ENCODE assay signal across 8 mouse cellular contexts in the genomic region with DNA sequence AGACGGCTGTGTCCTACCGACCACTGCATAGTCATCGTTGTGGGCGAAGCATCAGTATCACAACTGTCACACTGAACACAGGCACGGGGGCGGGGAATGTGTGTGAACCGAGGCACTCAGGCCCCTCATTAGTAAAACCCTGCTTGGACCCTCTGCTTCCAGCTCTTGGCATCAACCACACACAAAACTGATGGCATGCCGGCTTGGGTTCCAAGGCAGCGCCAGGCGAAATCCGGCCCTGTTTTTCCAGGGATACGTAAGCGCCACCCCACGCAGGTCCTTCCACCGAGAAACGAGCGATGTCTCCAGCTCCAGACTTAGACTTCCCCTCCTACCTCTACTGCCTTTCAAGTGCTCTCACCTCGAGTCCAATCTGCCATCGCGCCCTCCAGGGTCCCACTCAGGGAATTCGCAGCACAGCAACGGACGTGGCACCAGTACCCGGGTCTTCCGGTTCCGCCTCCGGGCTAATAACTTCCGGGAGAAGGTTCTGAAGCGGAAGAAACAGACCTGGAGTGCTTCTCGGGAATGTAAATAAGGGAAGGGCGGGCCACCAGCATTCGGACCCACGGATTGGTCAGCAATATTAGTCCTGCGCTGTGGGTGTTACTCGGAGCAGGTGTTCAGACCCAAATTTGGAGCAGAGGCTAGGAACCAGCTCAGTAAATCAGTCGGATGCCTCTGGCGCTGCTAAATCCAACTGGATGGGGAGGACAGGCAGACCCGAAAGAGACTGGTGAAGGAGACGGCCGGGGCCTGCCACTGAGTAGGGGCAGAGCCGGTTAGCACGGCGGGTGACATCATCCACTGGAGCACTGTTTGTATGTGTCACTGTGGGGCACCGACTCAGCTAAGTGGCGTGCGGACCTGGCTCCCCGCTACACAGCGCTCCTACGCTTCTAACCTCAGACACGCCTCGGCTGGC. TPM values are rescaled to one million over a fixed set of nuclear protein-coding genes. Genes with fewer than 3 reads are reported as not detected.
DNase-seq lines count a peak whose midpoint lies in the region; ATAC-seq lines count a peak whose summit lies in the region.

A gene (minus strand): TSS at position 472 of the 925 bp plus-strand sequence.

- 2% methylated on average over 51 of the region's 51 CpGs for WGBS in forebrain, embryonic 11.5 days
- under 1% methylated on average over 51 of the region's 51 CpGs for WGBS in heart, embryonic 16.5 days
- WGBS in liver, embryonic 15.5 days (ENCODE audit: insufficient replicate concordance) = under 1% methylated on average over 51 of the region's 51 CpGs
- WGBS in neural tube, embryonic 12.5 days = 1% methylated on average over 51 of the region's 51 CpGs

- ATAC-seq in forebrain, embryonic 11.5 days (replicated peaks; ENCODE audit: low FRiP score) = peak; percentile 83
- ATAC-seq in heart, embryonic 16.5 days (replicated peaks; ENCODE audit: extremely low read depth, insufficient read depth, low FRiP score) = peak; percentile 82
- ATAC-seq in liver, embryonic 15.5 days (ENCODE audit: insufficient read depth) = peak; percentile 73
- peak; percentile 84 for ATAC-seq in neural tube, embryonic 12.5 days (ENCODE audit: low FRiP score, low read depth)

- peak within 1 kb of the TSS; percentile 82 for H3K27ac ChIP-seq in forebrain, embryonic 11.5 days (ENCODE audit: low read depth, low read length)
- H3K27ac ChIP-seq in heart, embryonic 16.5 days (ENCODE audit: low read length) = peak within 1 kb of the TSS; percentile 95
- H3K27ac ChIP-seq in liver, embryonic 15.5 days (replicated peaks) = peak within 1 kb of the TSS; percentile 99
- peak within 1 kb of the TSS; percentile 69 for H3K27ac ChIP-seq in neural tube, embryonic 12.5 days

- no peaks in the 10 kb centered on the region for H3K27me3 ChIP-seq in forebrain, embryonic 11.5 days (ENCODE audit: control insufficient read depth, insufficient read depth, low read length)
- no peaks in the 10 kb centered on the region for H3K27me3 ChIP-seq in heart, embryonic 16.5 days (ENCODE audit: control insufficient read depth, insufficient read depth, low read length)
- H3K27me3 ChIP-seq in liver, embryonic 15.5 days = no peaks in the 10 kb centered on the region
- no peaks in the 10 kb centered on the region for H3K27me3 ChIP-seq in neural tube, embryonic 12.5 days (replicated peaks)

- peak within 1 kb of the TSS; percentile 79 for H3K4me3 ChIP-seq in forebrain, embryonic 11.5 days (ENCODE audit: low read depth, low read length)
- H3K4me3 ChIP-seq in heart, embryonic 16.5 days (ENCODE audit: low read length) = peak within 1 kb of the TSS; percentile 80
- H3K4me3 ChIP-seq in liver, embryonic 15.5 days (replicated peaks) = peak within 1 kb of the TSS; percentile 90
- H3K4me3 ChIP-seq in neural tube, embryonic 12.5 days = peak within 1 kb of the TSS; percentile 80

- peak within 1 kb of the TSS; percentile 87 for H3K9ac ChIP-seq in forebrain, embryonic 11.5 days (ENCODE audit: low read length)
- peak within 1 kb of the TSS; percentile 80 for H3K9ac ChIP-seq in heart, embryonic 16.5 days (ENCODE audit: low read length)
- H3K9ac ChIP-seq in liver, embryonic 15.5 days = peak within 1 kb of the TSS; percentile 90
- H3K9ac ChIP-seq in neural tube, embryonic 12.5 days = peak within 1 kb of the TSS; percentile 94

- H3K4me2 ChIP-seq in forebrain, embryonic 11.5 days (ENCODE audit: low read depth, low read length, severe bottlenecking) = peak within 1 kb of the TSS; percentile 98
- peak within 1 kb of the TSS; percentile 98 for H3K4me2 ChIP-seq in heart, embryonic 16.5 days (ENCODE audit: low read depth, low read length)
- H3K4me2 ChIP-seq in liver, embryonic 15.5 days = peak within 1 kb of the TSS; percentile 97
- H3K4me2 ChIP-seq in neural tube, embryonic 12.5 days (replicated peaks) = peak within 1 kb of the TSS; percentile 97

- H3K9me3 ChIP-seq in forebrain, embryonic 11.5 days (ENCODE audit: control insufficient read depth, low read length) = no peaks in the 10 kb centered on the region
- no peaks in the 10 kb centered on the region for H3K9me3 ChIP-seq in heart, embryonic 16.5 days (replicated peaks; ENCODE audit: control insufficient read depth, low read length)
- no peaks in the 10 kb centered on the region for H3K9me3 ChIP-seq in liver, embryonic 15.5 days (replicated peaks)
- no peaks in the 10 kb centered on the region for H3K9me3 ChIP-seq in neural tube, embryonic 12.5 days

- peaks cover 5% of the 10 kb centered on the region for H3K36me3 ChIP-seq in forebrain, embryonic 11.5 days (ENCODE audit: control insufficient read depth, insufficient read depth, low read length)
- H3K36me3 ChIP-seq in heart, embryonic 16.5 days (ENCODE audit: control insufficient read depth, insufficient read depth) = peaks cover 51% of the 10 kb centered on the region
- peaks cover 67% of the 10 kb centered on the region for H3K36me3 ChIP-seq in liver, embryonic 15.5 days (replicated peaks)
- peaks cover 58% of the 10 kb centered on the region for H3K36me3 ChIP-seq in neural tube, embryonic 12.5 days

- peak; percentile 63 to 64 for DNase-seq in CD8-positive naive resting alpha-beta T cell, adult 2 months (ENCODE audit: low read depth in 2 of 2, low spot score in 2 of 2)
- DNase-seq in c-Kit-positive CD71-positive TER-119-negative erythroid progenitor cells, embryonic 14.5 days (ENCODE audit: low read depth) = peak; percentile 85
- peak; percentile 89 for DNase-seq in forebrain, embryonic 11.5 days (ENCODE audit: low spot score)
- peak; percentile 89 to 95 for DNase-seq in kidney, postnatal 36 days
- DNase-seq in telencephalon, adult 2 months (ENCODE audit: low read depth, low spot score) = peak; percentile 96

- H3K4me1 ChIP-seq in forebrain, embryonic 11.5 days (replicated peaks; ENCODE audit: control insufficient read depth, insufficient read depth, low read length) = peaks cover 15% of the 10 kb centered on the region
- H3K4me1 ChIP-seq in heart, embryonic 16.5 days (ENCODE audit: control insufficient read depth, insufficient read depth, low read length) = peaks cover 23% of the 10 kb centered on the region
- H3K4me1 ChIP-seq in liver, embryonic 15.5 days (replicated peaks) = peaks cover 64% of the 10 kb centered on the region
- H3K4me1 ChIP-seq in neural tube, embryonic 12.5 days = peaks cover 38% of the 10 kb centered on the region

RNA-seq across cellular contexts. Expression of the gene that starts here (rescaled TPM):
- not detected in 2 replicates for polyA plus RNA-seq in forebrain, embryonic 11.5 days (2014; fragmentation: Nextera tagmentation; extraction: Ambion mirVana)
- not detected in 2 replicates for polyA plus RNA-seq in heart, embryonic 16.5 days (2015; fragmentation: Nextera tagmentation; extraction: Ambion mirVana)
- not detected in 2 replicates for polyA plus RNA-seq in liver, embryonic 15.5 days (2015; fragmentation: Nextera tagmentation; extraction: Ambion mirVana)
- polyA plus RNA-seq in neural tube, embryonic 12.5 days (2016; fragmentation: Nextera tagmentation; extraction: Ambion mirVana) = not detected in 2 replicates

Comparison
In these comparisons a context has a peak if more than half of its experiments do, and no peak if none do; other contexts are left out.
1. Peak in every context shown above with its lines: DNase-seq, ATAC-seq, H3K4me3 ChIP-seq and H3K27ac ChIP-seq.
2. Peak in DNase-seq, ATAC-seq, H3K4me3 ChIP-seq, H3K27ac ChIP-seq, H3K9ac ChIP-seq and H3K4me2 ChIP-seq in forebrain, embryonic 11.5 days; RNA of the gene not detected or under 1 TPM.
3. Peak in ATAC-seq, H3K4me3 ChIP-seq, H3K27ac ChIP-seq, H3K9ac ChIP-seq and H3K4me2 ChIP-seq in heart, embryonic 16.5 days; RNA of the gene not detected or under 1 TPM.
4. Peak in ATAC-seq, H3K4me3 ChIP-seq, H3K27ac ChIP-seq, H3K9ac ChIP-seq and H3K4me2 ChIP-seq in liver, embryonic 15.5 days; RNA of the gene not detected or under 1 TPM.
5. Peak in ATAC-seq, H3K4me3 ChIP-seq, H3K27ac ChIP-seq, H3K9ac ChIP-seq and H3K4me2 ChIP-seq in neural tube, embryonic 12.5 days; RNA of the gene not detected or under 1 TPM.